Mouse (Mus musculus) heart, embryonic 11.5 days (tissue): ENCODE measurements at regions not wholly inside any gene's neighbourhood (a gene's known extent, or its start where the extent isn't known, plus 50 kb on each side); places are given as distances from the start of the nearest gene placed in this dataset.
"Not testable (repeated sequence)": the region's sequence is repeated elsewhere in the genome, so short reads cannot be mapped to it uniquely, and the experiment has no call there.

ENCODE experiments used
- ATAC-seq: fragments of 200-750 bp; cut with Nextera tagmentation; replicated peaks from 2 replicates; pipeline ENCODE4 v1.8.0; 2017; ENCODE audit warnings: moderate library complexity; ENCODE audit not compliant: insufficient number of reproducible peaks, low FRiP score, low TSS enrichment
- H3K27ac ChIP-seq: fragments of 300-500 bp; sonication (generic); 2 replicates; pipeline ENCODE4 v1.5.1; 2014; ENCODE audit warnings: mild to moderate bottlenecking, low read depth, low read length
- H3K27me3 ChIP-seq: fragments of 300-500 bp; sonication (generic); 2 replicates; pipeline ENCODE4 v1.6.1; 2014; ENCODE audit warnings: mild to moderate bottlenecking, low read length, mixed read lengths; ENCODE audit not compliant: control insufficient read depth, insufficient read depth
- H3K36me3 ChIP-seq: fragments of 300-500 bp; sonication (generic); 2 replicates; pipeline ENCODE4 v1.6.1; 2014; ENCODE audit warnings: mild to moderate bottlenecking, low read length, moderate library complexity, mixed read lengths; ENCODE audit not compliant: control insufficient read depth, insufficient read depth
- H3K4me1 ChIP-seq: fragments of 300-500 bp; sonication (generic); 2 replicates; pipeline ENCODE4 v1.6.1; 2014; ENCODE audit warnings: low read length; ENCODE audit not compliant: control insufficient read depth, insufficient read depth
- H3K4me2 ChIP-seq: fragments of 300-500 bp; sonication (generic); 2 replicates; pipeline ENCODE4 v1.6.1; 2014; ENCODE audit warnings: mild to moderate bottlenecking, moderate library complexity
- H3K4me3 ChIP-seq: fragments of 300-500 bp; sonication (generic); 2 replicates; pipeline ENCODE4 v1.5.1; 2014; ENCODE audit warnings: low read depth, low read length
- H3K9ac ChIP-seq: fragments of 300-500 bp; sonication (generic); 2 replicates; pipeline ENCODE4 v1.6.1; 2014; ENCODE audit warnings: mild to moderate bottlenecking, low read depth, low read length, moderate library complexity
- H3K9me3 ChIP-seq: fragments of 300-500 bp; sonication (generic); replicated peaks from 2 replicates; pipeline ENCODE4 v1.6.1; 2016; ENCODE audit warnings: low read length; ENCODE audit not compliant: control insufficient read depth
- WGBS: fragments of 180-500 bp; shearing (Covaris S2); extraction: QIAGEN DNeasy Blood & Tissue Kit; methylation state at CpG from one replicate; pipeline ENCODE4 v1.1.7; 2014; ENCODE audit not compliant: insufficient replicate concordance; 5-methylcytosine and 5-hydroxymethylcytosine counted together

GRCm38 (mm10) chr4:71316605-71317004 is 441.2 kb downstream of the Gm11232 start:
- H3K4me2 ChIP-seq: no peak overlapping the region
- no peak overlapping the region for H3K27ac ChIP-seq
- ATAC-seq: no peak
- no peaks in the 10 kb centered on the region for H3K4me1 ChIP-seq
- H3K4me3 ChIP-seq: no peak overlapping the region
- no peaks in the 10 kb centered on the region for H3K27me3 ChIP-seq
- no peaks in the 10 kb centered on the region for H3K36me3 ChIP-seq
- H3K9ac ChIP-seq: no peak overlapping the region
- no peaks in the 10 kb centered on the region for H3K9me3 ChIP-seq

- Histone ChIP-seq H3K9ac (no peak overlapping the region), H3K27me3 (no peaks in the 10 kb centered on the region), H3K27ac (no peak overlapping the region), H3K4me2 (no peak overlapping the region), H3K36me3 (no peaks in the 10 kb centered on the region), H3K9me3 (no peaks in the 10 kb centered on the region), H3K4me3 (no peak overlapping the region), H3K4me1 (no peaks in the 10 kb centered on the region)
- ATAC-seq: no peak
- WGBS: 54% methylated on average over 6 of the region's 6 CpGs
Measured at GRCm38 (mm10) chr4:71307176-71307612, 450.6 kb downstream of the Gm11232 start.

- 78% methylated on average over 6 of the region's 6 CpGs for WGBS
- H3K9me3 ChIP-seq: no peaks in the 10 kb centered on the region
- no peaks in the 10 kb centered on the region for H3K4me1 ChIP-seq
- no peak overlapping the region for H3K9ac ChIP-seq
- H3K4me2 ChIP-seq: no peak overlapping the region
- no peaks in the 10 kb centered on the region for H3K27me3 ChIP-seq
- H3K4me3 ChIP-seq: no peak overlapping the region
- H3K36me3 ChIP-seq: no peaks in the 10 kb centered on the region
- no peak for ATAC-seq
- no peak overlapping the region for H3K27ac ChIP-seq
Measured at GRCm38 (mm10) chr4:71306690-71307089, 451.1 kb downstream of the Gm11232 start.

DNA sequence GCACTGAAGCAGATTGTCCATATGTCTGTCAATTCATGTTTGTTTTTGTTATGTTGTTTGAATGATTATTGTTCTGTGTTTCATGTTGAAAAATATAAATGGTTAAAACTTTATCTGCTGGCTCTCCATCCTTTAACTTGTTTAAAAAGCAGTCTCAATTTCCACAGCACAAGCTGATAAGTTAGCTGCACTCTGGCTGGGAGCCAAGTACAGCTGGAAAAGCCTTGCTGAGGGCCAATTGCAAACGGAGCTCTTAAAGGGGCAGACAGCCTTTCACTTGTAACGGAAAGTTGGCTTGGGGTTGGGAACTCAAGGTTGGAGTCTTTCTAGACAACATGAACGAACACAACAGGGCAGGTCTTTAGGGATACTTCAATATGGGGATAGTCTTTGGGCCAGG is 462.0 kb downstream of the Gm11232 start:
- H3K4me3 ChIP-seq, H3K36me3 ChIP-seq, H3K4me1 ChIP-seq, H3K27me3 ChIP-seq, ATAC-seq, H3K27ac ChIP-seq, H3K9ac ChIP-seq, H3K9me3 ChIP-seq, H3K4me2 ChIP-seq: not testable (repeated sequence)
- 65% methylated on average over 3 of the region's 3 CpGs for WGBS

DNA sequence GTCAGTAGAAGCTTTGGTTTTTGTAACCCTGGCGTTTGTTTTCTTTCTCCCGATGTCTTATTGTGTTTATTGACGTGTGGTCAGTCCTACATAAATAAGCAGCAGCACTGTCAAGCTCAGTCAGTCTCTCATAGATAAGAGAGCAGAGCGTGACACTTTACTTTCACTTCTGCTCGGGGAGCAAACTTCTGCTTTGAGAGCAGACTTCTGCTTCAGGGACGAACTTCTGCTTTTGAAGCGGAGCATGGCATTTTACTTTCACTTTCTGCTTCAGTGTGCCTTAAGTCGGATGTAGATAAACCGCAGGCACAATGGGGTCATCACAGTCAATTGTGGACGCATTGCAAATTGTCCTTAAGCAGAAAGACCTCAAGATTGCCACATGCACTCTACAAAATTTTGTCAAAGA is 466.0 kb downstream of the Gm11232 start:
- ATAC-seq: no peak
- Histone ChIP-seq H3K9me3 (0 out of 2 replicates have a peak, but pooled peaks cover 4% of the 10 kb centered on the region), H3K36me3 (no peaks in the 10 kb centered on the region; the same call in 1 of the 2 replicates), H3K4me2 (no peak overlapping the region), H3K4me3 (no peak overlapping the region), H3K4me1 (no peaks in the 10 kb centered on the region), H3K27me3 (no peaks in the 10 kb centered on the region), H3K27ac (no peak overlapping the region), H3K9ac (no peak overlapping the region)
- 76% methylated on average over 10 of the region's 10 CpGs for WGBS

DNA sequence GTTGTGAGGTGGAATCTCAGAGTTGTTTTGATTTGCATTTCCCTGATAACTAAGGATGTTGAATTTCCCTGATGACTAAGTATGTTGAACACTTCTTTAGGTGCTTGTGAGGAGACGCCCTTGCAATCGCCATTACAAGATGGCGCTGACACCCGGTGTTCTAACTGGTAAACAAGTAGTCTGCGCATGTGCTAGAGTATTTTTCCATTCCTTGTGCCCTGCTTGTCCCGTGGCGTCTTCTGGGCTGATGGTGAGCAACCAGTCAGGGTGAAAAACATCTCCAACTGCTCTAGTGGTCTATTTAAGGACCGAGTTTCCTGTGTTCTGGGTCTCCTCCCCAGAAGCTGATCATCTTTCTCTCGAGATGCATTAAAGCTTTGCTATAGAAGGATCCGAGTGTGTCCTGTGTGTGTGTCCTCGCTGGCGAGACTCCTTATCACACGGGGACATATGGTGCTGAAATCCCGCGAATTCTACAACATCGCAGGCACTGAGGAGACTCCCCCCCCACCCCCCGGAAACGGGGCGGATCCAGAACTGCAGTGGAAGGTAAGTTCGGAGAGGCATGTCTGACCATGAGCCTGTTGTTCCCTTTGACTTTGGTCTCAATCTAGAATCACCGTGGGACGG is 466.5 kb downstream of the Gm11232 start:
- H3K9me3 ChIP-seq, H3K9ac ChIP-seq, H3K27ac ChIP-seq, ATAC-seq, H3K4me3 ChIP-seq, H3K36me3 ChIP-seq, H3K4me1 ChIP-seq, H3K27me3 ChIP-seq, H3K4me2 ChIP-seq: not testable (repeated sequence)
- 88% methylated on average over 22 of the region's 22 CpGs for WGBS

GRCm38 (mm10) chr4:71283147-71283546 is 474.6 kb downstream of the Gm11232 start:
- Histone ChIP-seq H3K36me3 (no peaks in the 10 kb centered on the region), H3K9me3 (0 out of 2 replicates have a peak, but pooled peaks cover 2% of the 10 kb centered on the region), H3K9ac (no peak overlapping the region), H3K4me2 (no peak overlapping the region), H3K27ac (no peak overlapping the region), H3K27me3 (no peaks in the 10 kb centered on the region), H3K4me1 (no peaks in the 10 kb centered on the region), H3K4me3 (no peak overlapping the region)
- ATAC-seq: no peak
- 66% methylated on average over 1 of the region's 1 CpGs for WGBS

DNA sequence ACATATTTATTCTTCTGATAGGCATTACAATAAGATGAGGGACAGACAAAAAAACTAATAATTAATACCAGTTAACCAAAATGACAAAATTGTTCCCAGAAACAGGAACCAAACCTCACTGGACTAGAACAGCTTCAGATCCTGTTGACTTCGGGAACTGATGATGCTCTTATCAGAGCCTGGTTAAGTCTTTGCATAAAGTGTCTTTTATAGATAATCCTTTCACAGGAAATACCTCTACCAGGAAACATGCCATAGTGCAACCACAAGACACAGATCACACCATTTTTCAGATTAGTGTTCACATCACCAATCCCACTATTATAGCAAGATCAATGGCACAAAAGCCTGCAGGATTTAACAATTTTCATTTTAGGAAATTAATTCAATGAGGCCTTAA is 478.1 kb downstream of the Gm11232 start:
- H3K4me2 ChIP-seq: no peak overlapping the region
- no peaks in the 10 kb centered on the region for H3K27me3 ChIP-seq
- 60% methylated on average over 1 of the region's 1 CpGs for WGBS
- no peak overlapping the region for H3K4me3 ChIP-seq
- no peaks in the 10 kb centered on the region for H3K9me3 ChIP-seq
- no peak overlapping the region for H3K9ac ChIP-seq
- no peaks in the 10 kb centered on the region for H3K4me1 ChIP-seq
- ATAC-seq: no peak
- H3K36me3 ChIP-seq: no peaks in the 10 kb centered on the region
- H3K27ac ChIP-seq: no peak overlapping the region

DNA sequence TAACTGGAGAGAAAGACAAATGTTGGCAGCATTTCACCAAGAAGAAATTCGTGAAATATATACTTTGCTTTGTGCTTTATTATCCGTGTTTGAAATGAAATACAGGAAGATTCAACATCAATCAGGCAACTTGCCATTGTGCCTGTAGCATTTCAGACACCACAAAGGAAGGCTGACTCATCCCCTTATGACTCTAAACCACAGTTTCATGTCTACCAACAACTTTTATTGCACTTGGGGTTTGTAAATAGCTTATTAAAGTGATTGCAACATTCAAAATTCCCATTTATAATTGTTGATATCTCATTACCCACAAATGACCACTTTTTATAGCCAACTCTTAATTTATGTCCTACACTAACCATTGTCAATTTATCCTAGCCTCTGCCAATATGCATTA is 497.9 kb downstream of the Gm11232 start:
- H3K36me3 ChIP-seq: no peaks in the 10 kb centered on the region
- no peak for ATAC-seq
- WGBS: 75% methylated on average over 2 of the region's 2 CpGs
- H3K4me2 ChIP-seq: no peak overlapping the region
- H3K9ac ChIP-seq: no peak overlapping the region
- H3K27me3 ChIP-seq: no peaks in the 10 kb centered on the region
- H3K4me3 ChIP-seq: no peak overlapping the region
- H3K27ac ChIP-seq: no peak overlapping the region
- no peaks in the 10 kb centered on the region for H3K4me1 ChIP-seq
- no peaks in the 10 kb centered on the region for H3K9me3 ChIP-seq
